Mouse (Mus musculus) embryonic facial prominence, embryonic 15.5 days (tissue): ENCODE data around the gene Grik1. TPM values are rescaled to one million over a fixed set of nuclear protein-coding genes. Genes with fewer than 3 reads are reported as not detected.

Source experiments
- ATAC-seq: fragments of 200-750 bp; cut with Nextera tagmentation; 2 replicates; pipeline ENCODE4 v1.8.0; 2017; ENCODE audit warnings: low read depth, moderate TSS enrichment; ENCODE audit not compliant: insufficient number of reproducible peaks, low FRiP score, low TSS enrichment
- H3K27ac ChIP-seq: fragments of 300-500 bp; sonication (generic); replicated peaks from 2 replicates; pipeline ENCODE4 v1.5.1; 2015; ENCODE audit warnings: mild to moderate bottlenecking, inconsistent platforms
- H3K27me3 ChIP-seq: fragments of 300-500 bp; sonication (generic); 2 replicates; pipeline ENCODE4 v1.6.1; 2015; ENCODE audit warnings: inconsistent platforms
- H3K36me3 ChIP-seq: fragments of 300-500 bp; sonication (generic); 2 replicates; pipeline ENCODE4 v1.6.1; 2015; ENCODE audit warnings: mild to moderate bottlenecking, inconsistent platforms
- H3K4me1 ChIP-seq: fragments of 300-500 bp; sonication (generic); 2 replicates; pipeline ENCODE4 v1.6.1; 2015; ENCODE audit warnings: inconsistent platforms
- H3K4me2 ChIP-seq: fragments of 300-500 bp; sonication (generic); replicated peaks from 2 replicates; pipeline ENCODE4 v1.6.1; 2015; ENCODE audit warnings: mild to moderate bottlenecking, inconsistent platforms
- H3K4me3 ChIP-seq: fragments of 300-500 bp; sonication (generic); replicated peaks from 2 replicates; pipeline ENCODE4 v1.5.1; 2015; ENCODE audit warnings: mild to moderate bottlenecking, inconsistent platforms
- H3K9ac ChIP-seq: fragments of 300-500 bp; sonication (generic); 2 replicates; pipeline ENCODE4 v1.6.1; 2015; ENCODE audit warnings: inconsistent platforms
- H3K9me3 ChIP-seq: fragments of 300-500 bp; sonication (generic); replicated peaks from 2 replicates; pipeline ENCODE4 v1.6.1; 2016; ENCODE audit warnings: inconsistent platforms
- WGBS: fragments of 180-500 bp; shearing (Covaris S2); methylation state at CpG from one replicate; pipeline ENCODE4 v1.1.7; 2015; 5-methylcytosine and 5-hydroxymethylcytosine counted together
- polyA plus RNA-seq: library from polyadenylated mRNA; unstranded; fragments of >200 nt; fragmentation: Nextera tagmentation; extraction: Ambion mirVana; gene quantifications from 2 replicates; pipeline ENCODE4 v1.2.1, GENCODE M21; 2015

Grik1 gene
- polyA plus RNA-seq, 1 experiment from 2014 or later = 3.2 TPM

- 6% methylated on average over 1 of the region's 1 CpGs for WGBS
- Histone ChIP-seq H3K27me3 (no peaks in the 10 kb centered on the region), H3K4me1 (peaks cover 14% of the 10 kb centered on the region), H3K4me3 (no peak overlapping the region), H3K36me3 (no peaks in the 10 kb centered on the region), H3K9me3 (no peaks in the 10 kb centered on the region), H3K9ac (no peak overlapping the region), H3K27ac (peak overlapping the region; percentile 52), H3K4me2 (no peak overlapping the region)
- peak; percentile 80 for ATAC-seq
These were observed 372.9 kb downstream of the Grik1 start for GRCm38 (mm10) chr16:87917157-87917546.

DNA sequence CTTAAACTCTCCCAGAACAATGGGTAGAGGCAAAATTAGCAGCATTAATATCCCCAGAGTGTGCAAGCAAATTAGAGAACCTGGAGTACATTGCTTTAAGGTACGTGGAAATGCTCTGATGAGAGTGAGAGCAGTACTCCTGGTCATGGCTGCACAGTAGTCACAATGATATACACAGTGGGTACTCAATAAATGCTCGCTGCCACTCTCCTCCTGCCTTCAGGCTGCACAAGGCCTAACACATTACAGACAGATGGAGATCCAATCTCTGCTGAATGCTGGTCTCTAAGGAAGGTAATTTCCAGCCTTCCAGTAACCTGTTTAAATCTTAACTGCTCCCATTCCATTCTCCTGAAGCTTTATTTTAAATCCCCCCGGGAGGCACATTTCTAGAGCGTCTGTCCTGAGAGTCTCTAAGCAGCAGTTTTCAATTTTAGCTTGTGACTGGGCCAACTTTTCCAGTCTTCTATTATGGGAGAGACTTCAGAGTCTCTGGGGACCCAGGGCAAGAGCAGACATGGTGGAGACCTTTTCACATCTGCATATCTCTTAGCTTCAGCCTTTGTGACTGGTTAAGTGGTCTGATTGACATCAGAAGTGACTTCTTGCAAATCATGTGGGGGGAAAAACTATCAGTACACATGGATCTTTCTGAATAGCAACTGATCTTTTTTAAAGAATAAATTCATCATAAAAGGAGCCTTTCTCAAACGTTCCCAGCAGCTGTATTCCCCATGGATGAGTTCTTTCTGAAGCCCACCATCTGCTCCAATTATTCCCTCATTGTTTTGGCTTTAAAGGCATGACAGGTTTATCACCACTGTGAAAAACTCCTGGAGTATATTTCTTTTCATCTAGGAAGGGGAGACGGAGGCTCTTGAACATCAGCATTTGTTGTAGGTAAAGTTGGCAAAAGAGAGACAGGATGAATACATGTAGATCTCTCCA lies 373.6 kb downstream of the Grik1 start:
- no peaks in the 10 kb centered on the region for H3K36me3 ChIP-seq
- ATAC-seq = no peak; the same call in 1 of the 2 replicates

DNA sequence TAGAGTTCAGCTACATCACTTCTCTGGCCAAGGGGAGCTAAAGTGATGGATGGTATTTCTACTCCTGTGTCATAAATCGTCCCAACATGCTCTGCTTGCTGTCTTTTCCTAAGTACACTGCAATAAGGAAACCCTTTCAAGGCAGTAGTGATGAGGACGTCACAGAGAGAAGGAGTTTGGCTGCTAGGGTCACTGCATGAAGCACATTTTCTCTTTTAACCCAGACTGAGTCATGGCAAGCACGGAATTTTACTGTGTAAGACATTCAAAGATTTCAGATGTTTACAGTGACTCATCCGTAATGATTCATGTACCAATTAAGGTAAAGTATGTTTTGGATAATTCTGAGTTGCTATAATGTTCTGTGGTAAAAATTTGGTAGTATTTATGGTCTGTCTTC lies 374.9 kb downstream of the Grik1 start:
- no peak overlapping the region for H3K4me2 ChIP-seq
- no peaks in the 10 kb centered on the region for H3K9me3 ChIP-seq
- ATAC-seq = no peak
- H3K27ac ChIP-seq = no peak overlapping the region
- no peaks in the 10 kb centered on the region for H3K27me3 ChIP-seq
- H3K4me1 ChIP-seq = peaks cover 14% of the 10 kb centered on the region
- no peak overlapping the region for H3K9ac ChIP-seq
- H3K36me3 ChIP-seq = no peaks in the 10 kb centered on the region
- 63% methylated on average over 4 of the region's 4 CpGs for WGBS
- no peak overlapping the region for H3K4me3 ChIP-seq

More for the DNA sequence above, 373.6 kb downstream of the Grik1 start:
- no peak overlapping the region for H3K9ac ChIP-seq
- H3K4me3 ChIP-seq = no peak overlapping the region
- peak overlapping the region; percentile 52 for H3K27ac ChIP-seq
- no peak overlapping the region for H3K4me2 ChIP-seq
- no peaks in the 10 kb centered on the region for H3K27me3 ChIP-seq
- 18% methylated on average over 6 of the region's 6 CpGs for WGBS
- H3K4me1 ChIP-seq = peaks cover 14% of the 10 kb centered on the region
- H3K9me3 ChIP-seq = no peaks in the 10 kb centered on the region

DNA sequence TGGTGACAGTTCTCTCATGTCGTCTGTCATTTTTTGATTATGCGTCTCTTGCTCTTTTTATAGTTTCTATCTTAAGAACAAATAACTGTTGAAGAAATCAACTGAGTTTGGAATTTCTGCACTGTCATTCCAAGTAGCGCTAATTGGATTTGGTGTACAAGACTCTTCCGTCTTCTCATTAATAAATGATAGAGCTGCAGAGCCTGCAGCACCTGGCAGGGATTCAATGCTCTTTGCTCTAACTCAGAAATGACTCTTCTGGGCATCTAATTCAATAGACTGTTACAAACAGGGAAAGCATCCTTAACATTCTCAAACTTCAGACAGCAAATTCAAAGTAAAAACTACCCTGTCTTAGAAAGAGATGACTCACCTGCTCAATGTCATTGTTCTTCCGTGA lies 376.3 kb downstream of the Grik1 start:
- Histone ChIP-seq H3K9me3 (no peaks in the 10 kb centered on the region), H3K4me2 (no peak overlapping the region), H3K4me3 (no peak overlapping the region), H3K27me3 (no peaks in the 10 kb centered on the region), H3K36me3 (no peaks in the 10 kb centered on the region), H3K27ac (no peak overlapping the region), H3K4me1 (peaks cover 14% of the 10 kb centered on the region), H3K9ac (no peak overlapping the region)
- WGBS = 80% methylated on average over 5 of the region's 5 CpGs
- ATAC-seq = no peak

- no peak for ATAC-seq
- Histone ChIP-seq H3K9me3 (no peaks in the 10 kb centered on the region), H3K4me3 (no peak overlapping the region), H3K27ac (no peak overlapping the region), H3K27me3 (no peaks in the 10 kb centered on the region), H3K4me2 (no peak overlapping the region), H3K36me3 (no peaks in the 10 kb centered on the region), H3K9ac (no peak overlapping the region), H3K4me1 (peaks cover 2% of the 10 kb centered on the region; the same call in 1 of the 2 replicates)
- 19% methylated on average over 2 of the region's 2 CpGs for WGBS
These were observed 378.9 kb downstream of the Grik1 start for GRCm38 (mm10) chr16:87911201-87911600.

GRCm38 (mm10) chr16:87902049-87902448 lies 388.0 kb downstream of the Grik1 start:
- no peaks in the 10 kb centered on the region for H3K27me3 ChIP-seq
- ATAC-seq = no peak
- no peak overlapping the region for H3K4me3 ChIP-seq
- H3K4me1 ChIP-seq = no peaks in the 10 kb centered on the region
- no peaks in the 10 kb centered on the region for H3K36me3 ChIP-seq
- 49% methylated on average over 9 of the region's 9 CpGs for WGBS
- no peak overlapping the region for H3K4me2 ChIP-seq
- H3K27ac ChIP-seq = no peak overlapping the region
- H3K9ac ChIP-seq = no peak overlapping the region
- H3K9me3 ChIP-seq = no peaks in the 10 kb centered on the region

GRCm38 (mm10) chr16:87901189-87901588 lies 388.9 kb downstream of the Grik1 start:
- no peaks in the 10 kb centered on the region for H3K36me3 ChIP-seq
- H3K9ac ChIP-seq = no peak overlapping the region
- no peak overlapping the region for H3K27ac ChIP-seq
- no peak overlapping the region for H3K4me2 ChIP-seq
- H3K27me3 ChIP-seq = no peaks in the 10 kb centered on the region
- no peaks in the 10 kb centered on the region for H3K4me1 ChIP-seq
- WGBS = 92% methylated on average over 2 of the region's 2 CpGs
- peak; percentile 47; the same call in 1 of the 2 replicates for ATAC-seq
- H3K9me3 ChIP-seq = no peaks in the 10 kb centered on the region
- no peak overlapping the region for H3K4me3 ChIP-seq

DNA sequence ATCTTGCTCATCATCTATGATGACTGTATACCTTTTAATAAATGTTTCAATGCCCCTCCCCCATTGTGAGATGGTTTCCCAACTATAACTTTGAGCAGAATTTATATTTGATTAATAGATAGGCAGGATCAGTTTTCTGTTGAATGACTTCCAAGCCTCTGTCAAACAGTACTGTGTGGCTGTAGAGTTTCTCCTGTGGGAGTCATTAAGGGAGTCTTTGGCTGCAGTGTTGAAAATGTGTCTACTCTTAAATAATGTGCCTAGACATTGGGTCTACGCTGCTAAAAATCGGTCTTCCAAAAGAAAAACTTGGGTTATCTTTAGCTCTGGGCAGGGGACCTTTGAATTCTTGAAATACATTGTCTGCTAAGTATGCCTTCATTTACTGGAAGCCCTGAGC lies 414.1 kb downstream of the Grik1 start:
- Histone ChIP-seq H3K9me3 (no peaks in the 10 kb centered on the region), H3K36me3 (no peaks in the 10 kb centered on the region), H3K4me2 (no peak overlapping the region), H3K27me3 (no peaks in the 10 kb centered on the region), H3K9ac (no peak overlapping the region), H3K4me1 (no peaks in the 10 kb centered on the region), H3K27ac (no peak overlapping the region), H3K4me3 (no peak overlapping the region)
- no peak for ATAC-seq
- 76% methylated on average over 2 of the region's 2 CpGs for WGBS

GRCm38 (mm10) chr16:87864526-87864925 lies 425.5 kb downstream of the Grik1 start:
- Histone ChIP-seq H3K27me3 (no peaks in the 10 kb centered on the region), H3K27ac (no peak overlapping the region), H3K9ac (no peak overlapping the region), H3K4me2 (no peak overlapping the region), H3K4me1 (no peaks in the 10 kb centered on the region), H3K4me3 (no peak overlapping the region), H3K9me3 (no peaks in the 10 kb centered on the region), H3K36me3 (no peaks in the 10 kb centered on the region)
- 81% methylated on average over 6 of the region's 6 CpGs for WGBS
- ATAC-seq = no peak

DNA sequence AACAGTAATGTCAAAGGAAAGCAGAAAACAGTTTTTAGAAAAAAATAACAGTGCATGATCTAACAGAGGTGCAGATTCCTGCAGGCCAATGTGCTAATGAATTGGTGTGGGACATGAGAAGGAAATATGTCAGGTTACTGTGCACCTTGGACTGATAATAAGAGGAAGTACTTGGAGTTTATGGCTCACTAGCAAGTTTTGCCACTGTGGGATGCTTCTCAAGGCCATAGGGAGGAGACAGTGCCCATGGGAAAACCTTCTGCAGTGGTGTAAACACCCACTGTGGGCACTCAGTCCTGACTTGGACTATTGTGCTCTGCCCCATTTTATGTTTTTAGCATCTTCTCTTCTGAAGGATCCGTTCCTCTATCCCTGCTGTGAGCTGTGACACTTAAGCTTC lies 428.3 kb downstream of the Grik1 start:
- Histone ChIP-seq H3K27ac (no peak overlapping the region), H3K4me3 (no peak overlapping the region), H3K27me3 (no peaks in the 10 kb centered on the region), H3K9me3 (no peaks in the 10 kb centered on the region), H3K36me3 (no peaks in the 10 kb centered on the region), H3K9ac (no peak overlapping the region), H3K4me1 (no peaks in the 10 kb centered on the region), H3K4me2 (no peak overlapping the region)
- 39% methylated on average over 1 of the region's 1 CpGs for WGBS
- no peak for ATAC-seq

DNA sequence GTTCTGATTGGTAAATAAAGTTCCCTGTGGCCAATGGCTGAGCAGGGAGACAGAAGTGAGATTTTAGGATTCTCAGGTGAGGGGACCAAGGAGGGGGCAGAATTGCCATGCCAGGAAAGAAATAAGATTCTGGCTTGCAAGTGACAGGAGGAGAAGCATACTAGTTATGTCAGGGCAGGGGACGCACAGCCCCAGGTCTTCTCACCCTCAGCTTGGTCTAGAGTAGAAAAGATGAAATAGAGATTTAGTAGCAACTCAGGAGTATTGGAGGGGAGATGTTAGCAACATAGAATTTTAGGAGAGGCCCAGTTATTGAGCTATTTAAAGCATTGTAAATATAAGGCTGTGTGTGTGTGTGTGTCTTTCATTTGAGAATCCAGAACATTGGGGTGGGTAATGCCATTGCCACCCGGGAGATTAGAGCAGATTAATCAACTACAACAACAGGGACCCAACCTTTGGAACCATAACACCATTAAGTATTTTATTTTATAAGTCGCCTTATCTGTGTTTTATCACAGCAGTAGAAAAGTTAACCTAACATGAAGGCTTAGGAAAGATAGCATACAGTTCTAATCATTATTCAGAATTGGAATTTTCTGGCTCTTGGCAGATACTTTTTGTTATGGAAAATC lies 436.5 kb downstream of the Grik1 start:
- no peak overlapping the region for H3K9ac ChIP-seq
- H3K4me1 ChIP-seq = no peaks in the 10 kb centered on the region
- 85% methylated on average over 3 of the region's 3 CpGs for WGBS
- no peak for ATAC-seq
- H3K9me3 ChIP-seq = no peaks in the 10 kb centered on the region
- H3K4me3 ChIP-seq = no peak overlapping the region
- no peak overlapping the region for H3K27ac ChIP-seq
- no peaks in the 10 kb centered on the region for H3K36me3 ChIP-seq
- no peaks in the 10 kb centered on the region for H3K27me3 ChIP-seq
- H3K4me2 ChIP-seq = no peak overlapping the region
